Mouse (Mus musculus) heart, postnatal 0 days (tissue): Measurements from ENCODE around the gene Slc25a33. TPM values are rescaled to one million over a fixed set of nuclear protein-coding genes. Genes with fewer than 3 reads are reported as not detected.
A peak's percentile ranks its signal among the peaks of the same experiment; 100 is the strongest.

Source experiments
- ATAC-seq: fragments of 200-750 bp; cut with Nextera tagmentation; 2 replicates; pipeline ENCODE4 v1.8.0; 2017; ENCODE audit warnings: low read depth, moderate number of reproducible peaks, moderate library complexity; ENCODE audit not compliant: insufficient read depth
- DNase-seq: peaks from one replicate; pipeline ENCODE4 v3.0.0-alpha.2; 2016; ENCODE audit warnings: low spot score
- H3K27ac ChIP-seq: fragments of 300-500 bp; sonication (generic); 2 replicates; pipeline ENCODE4 v1.5.1; 2014; ENCODE audit warnings: low read depth, mild to moderate bottlenecking
- H3K27me3 ChIP-seq: fragments of 300-500 bp; sonication (generic); 2 replicates; pipeline ENCODE4 v1.6.1; 2014; ENCODE audit warnings: low read length, mixed read lengths; ENCODE audit not compliant: control insufficient read depth, insufficient read depth
- H3K36me3 ChIP-seq: fragments of 300-500 bp; sonication (generic); replicated peaks from 2 replicates; pipeline ENCODE4 v1.6.1; 2014; ENCODE audit warnings: low read length, mixed read lengths; ENCODE audit not compliant: control insufficient read depth, insufficient read depth
- H3K4me1 ChIP-seq: fragments of 300-500 bp; sonication (generic); 2 replicates; pipeline ENCODE4 v1.6.1; 2014; ENCODE audit warnings: antibody characterized with exemption; ENCODE audit not compliant: control insufficient read depth, insufficient read depth
- H3K4me2 ChIP-seq: fragments of 300-500 bp; sonication (generic); 2 replicates; pipeline ENCODE4 v1.6.1; 2014; ENCODE audit warnings: low read depth, mild to moderate bottlenecking, low read length, moderate library complexity
- H3K4me3 ChIP-seq: fragments of 300-500 bp; sonication (generic); 2 replicates; pipeline ENCODE4 v1.5.1; 2014; ENCODE audit warnings: low read depth, low read length
- H3K9ac ChIP-seq: fragments of 300-500 bp; sonication (generic); replicated peaks from 2 replicates; pipeline ENCODE4 v1.6.1; 2014; ENCODE audit warnings: low read depth, low read length, mixed read lengths
- H3K9me3 ChIP-seq: fragments of 300-500 bp; sonication (generic); replicated peaks from 2 replicates; pipeline ENCODE4 v1.6.1; 2016; ENCODE audit warnings: low read length; ENCODE audit not compliant: control insufficient read depth
- CTCF ChIP-seq: IDR thresholded peaks from 2 replicates; pipeline ENCODE4 v1.5.1; 2016; ENCODE audit warnings: antibody characterized with exemption, control low read depth, low read depth
- EP300 ChIP-seq: IDR thresholded peaks from 2 replicates; pipeline ENCODE4 v1.6.1; 2016; ENCODE audit warnings: antibody characterized with exemption, low read depth
- WGBS: fragments of 180-500 bp; shearing (Covaris S2); extraction: QIAGEN DNeasy Blood & Tissue Kit; methylation state at CpG from one replicate; pipeline ENCODE4 v1.1.7; 2014; 5-methylcytosine and 5-hydroxymethylcytosine counted together
- polyA plus RNA-seq: library from polyadenylated mRNA; unstranded; fragments of >200 nt; fragmentation: Nextera tagmentation; extraction: Ambion mirVana; gene quantifications from 2 replicates; pipeline ENCODE4 v1.2.1, GENCODE M21; 2015
- total RNA-seq: library from RNA; depleted of rRNA; stranded (reverse); fragments of >200 nt; gene quantifications from 2 replicates; pipeline ENCODE4 v1.2.3, GENCODE M21; 2014; ENCODE audit warnings: low replicate concordance

Slc25a33 gene
- total and polyA plus RNA-seq, 2 experiments from 2014 or later, result 3.0 to 15.1 TPM

DNA sequence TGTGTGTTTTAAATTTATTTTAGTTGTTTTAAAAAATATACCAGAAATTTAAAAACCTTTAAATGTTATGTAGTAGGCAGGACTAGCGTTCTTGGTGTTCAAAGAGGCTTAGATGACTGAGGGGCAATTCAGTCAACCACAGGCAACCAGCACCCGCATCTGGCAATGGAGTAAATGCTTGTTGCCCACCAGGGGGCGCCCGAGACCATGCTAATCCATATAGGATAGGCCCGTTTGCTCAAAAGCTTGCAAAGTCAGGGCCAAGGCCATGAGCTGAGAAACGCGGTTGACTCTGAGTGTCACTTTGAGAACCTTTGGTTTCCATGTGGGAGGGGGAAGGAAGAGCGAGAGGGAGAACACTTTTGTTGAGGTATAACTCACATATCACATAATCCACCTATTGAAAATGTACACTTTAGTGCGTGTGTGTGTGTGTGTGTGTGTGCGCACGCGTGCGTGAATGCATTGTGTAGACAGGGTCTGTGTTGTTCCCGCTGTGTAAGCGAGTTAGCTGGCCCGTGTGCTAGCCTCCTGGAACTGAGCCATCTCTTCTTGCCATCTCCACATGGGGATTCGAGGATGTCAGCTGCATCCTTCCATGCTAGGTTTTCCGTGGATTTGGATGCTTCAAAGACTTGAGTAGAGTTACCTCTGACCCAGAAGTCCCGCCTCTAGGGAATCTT is 32.8 kb upstream of the Slc25a33 start:
- H3K36me3 ChIP-seq, result no peaks in the 10 kb centered on the region
- H3K9ac ChIP-seq, result no peak overlapping the region
- ATAC-seq (peak; percentile 77), DNase-seq (peak; percentile 86)
- H3K4me1 ChIP-seq, result no peaks in the 10 kb centered on the region
- no peak overlapping the region for H3K4me2 ChIP-seq
- TF ChIP-seq CTCF (peak; percentile 91), EP300 (no peak)
- H3K4me3 ChIP-seq, result no peak overlapping the region
- no peak overlapping the region for H3K27ac ChIP-seq
- no peaks in the 10 kb centered on the region for H3K9me3 ChIP-seq
- WGBS, result 49% methylated on average over 19 of the region's 19 CpGs
- H3K27me3 ChIP-seq, result 0 out of 2 replicates have a peak, but pooled peaks cover 5% of the 10 kb centered on the region

DNA sequence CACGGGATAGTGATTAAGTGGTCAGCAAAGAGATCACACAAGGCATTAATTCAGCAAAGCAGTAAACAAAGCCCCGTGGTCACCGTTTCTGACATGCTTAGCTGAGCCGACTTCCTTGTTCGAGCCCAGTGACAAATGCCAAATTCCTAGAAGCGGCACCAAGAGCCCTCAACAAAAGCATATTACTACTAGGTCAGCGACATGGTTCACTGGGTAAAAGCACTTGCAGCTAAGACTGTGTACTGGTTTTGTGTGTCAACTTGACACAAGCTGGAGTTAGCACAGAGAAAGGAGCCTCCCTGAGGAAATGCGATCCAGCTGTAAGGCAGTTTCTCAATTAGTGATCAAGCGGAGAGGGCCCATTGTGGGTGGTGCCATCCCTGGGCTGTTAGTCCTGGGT is 28.2 kb upstream of the Slc25a33 start:
- Histone ChIP-seq H3K9ac (no peak overlapping the region), H3K4me3 (no peak overlapping the region), H3K27me3 (no peaks in the 10 kb centered on the region), H3K36me3 (no peaks in the 10 kb centered on the region), H3K4me2 (no peak overlapping the region), H3K4me1 (no peaks in the 10 kb centered on the region), H3K27ac (no peak overlapping the region), H3K9me3 (no peaks in the 10 kb centered on the region)
- no peak for TF ChIP-seq EP300
- 84% methylated on average over 9 of the region's 9 CpGs for WGBS
- DNase-seq (no peak), ATAC-seq (no peak)

DNA sequence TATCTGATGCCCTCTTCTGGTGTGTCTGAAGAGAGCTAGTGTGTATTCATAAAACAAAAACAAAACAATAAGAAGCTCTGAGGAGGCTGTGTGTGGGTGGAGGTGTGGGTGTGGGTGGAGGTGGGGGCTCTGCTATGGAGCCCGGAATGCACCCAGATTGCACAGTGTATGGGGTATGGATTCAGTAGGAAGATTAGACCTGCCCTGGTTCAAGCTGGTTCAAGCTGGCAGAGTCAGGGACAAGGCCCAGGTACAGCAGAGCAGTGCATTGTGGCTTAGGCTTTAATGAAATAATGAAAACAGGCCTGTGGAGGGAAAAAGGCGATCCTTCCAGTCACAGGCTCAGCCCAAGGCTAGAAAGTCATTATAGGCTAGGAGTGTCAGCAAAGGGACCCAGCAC is 26.5 kb upstream of the Slc25a33 start:
- 76% methylated on average over 2 of the region's 2 CpGs for WGBS
- Histone ChIP-seq H3K4me3 (no peak overlapping the region), H3K9ac (no peak overlapping the region), H3K9me3 (no peaks in the 10 kb centered on the region), H3K4me2 (no peak overlapping the region), H3K36me3 (no peaks in the 10 kb centered on the region), H3K27ac (no peak overlapping the region), H3K4me1 (0 out of 2 replicates have a peak, but pooled peaks cover 5% of the 10 kb centered on the region), H3K27me3 (no peaks in the 10 kb centered on the region)
- TF ChIP-seq EP300, result no peak
- TF ChIP-seq CTCF, result no peak
- DNase-seq, result no peak
- no peak for ATAC-seq

DNA sequence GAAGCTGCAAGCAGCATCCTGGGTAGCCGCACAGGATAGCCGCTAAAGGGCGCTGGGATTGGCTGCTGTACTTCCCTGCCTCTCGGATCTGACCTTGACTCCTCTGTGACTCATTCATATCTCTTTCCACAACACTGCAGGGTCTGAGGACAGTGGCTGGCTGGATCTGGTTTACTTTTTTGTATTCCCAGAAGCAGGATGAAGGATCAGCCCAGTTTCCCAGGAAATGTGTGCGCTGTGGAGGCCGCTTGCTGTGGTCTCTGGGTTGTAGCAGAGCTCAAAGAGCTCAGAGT is 26.0 kb upstream of the Slc25a33 start:
- no peaks in the 10 kb centered on the region for H3K27me3 ChIP-seq
- H3K36me3 ChIP-seq, result no peaks in the 10 kb centered on the region
- WGBS, result 59% methylated on average over 6 of the region's 6 CpGs
- H3K4me1 ChIP-seq, result 0 out of 2 replicates have a peak, but pooled peaks cover 5% of the 10 kb centered on the region
- peak; percentile 81 for ATAC-seq
- 0 out of 2 replicates have a peak overlapping the region, but pooled peaks have one; percentile 7 for H3K27ac ChIP-seq
- no peak overlapping the region for H3K4me2 ChIP-seq
- no peaks in the 10 kb centered on the region for H3K9me3 ChIP-seq
- peak; percentile 58 for DNase-seq
- H3K4me3 ChIP-seq, result no peak overlapping the region
- TF ChIP-seq EP300 (no peak), CTCF (no peak)
- H3K9ac ChIP-seq, result no peak overlapping the region

DNA sequence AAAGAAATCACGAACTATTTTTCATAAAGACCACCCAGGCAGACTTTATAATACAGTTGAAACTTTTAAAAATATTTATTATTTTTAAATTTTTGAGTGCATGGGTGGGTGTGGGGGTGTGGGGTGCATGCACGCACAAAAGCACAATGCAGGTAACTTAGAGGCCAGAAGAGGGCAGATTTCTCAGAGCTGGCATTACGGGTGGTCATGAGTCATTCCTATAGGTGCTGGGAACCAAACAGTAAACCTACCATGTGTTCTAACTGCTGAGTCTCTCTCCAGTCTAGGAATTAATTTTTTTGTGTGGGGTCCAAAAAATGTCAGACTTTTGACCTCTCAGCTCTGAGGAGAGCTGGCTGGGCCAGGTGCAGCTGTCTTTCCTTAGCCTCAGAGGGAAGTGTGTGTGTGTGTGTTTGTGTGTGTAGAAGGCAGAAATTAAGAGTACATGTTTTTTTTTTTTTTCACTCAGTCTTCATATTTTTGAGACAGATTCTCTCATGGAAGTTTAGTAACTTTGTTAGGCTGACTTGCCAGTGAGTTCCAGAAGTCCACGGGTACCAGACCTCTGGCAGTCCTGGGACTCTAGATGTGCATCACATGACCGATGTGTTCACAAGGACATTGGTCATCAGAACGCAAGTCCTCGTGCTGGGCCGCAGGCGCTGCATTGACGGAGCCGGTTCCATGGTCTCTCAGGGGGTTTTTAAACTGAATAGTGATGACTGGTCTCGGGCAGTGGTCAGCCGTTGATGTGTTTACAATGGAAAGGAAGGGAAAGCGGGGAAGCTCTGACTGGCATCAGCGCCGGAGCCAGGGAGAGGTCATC is 25.5 kb upstream of the Slc25a33 start:
- Histone ChIP-seq H3K9me3 (no peaks in the 10 kb centered on the region), H3K4me2 (no peak overlapping the region), H3K36me3 (no peaks in the 10 kb centered on the region), H3K27ac (0 out of 2 replicates have a peak overlapping the region, but pooled peaks have one; percentile 7), H3K4me1 (0 out of 2 replicates have a peak, but pooled peaks cover 5% of the 10 kb centered on the region), H3K27me3 (no peaks in the 10 kb centered on the region), H3K4me3 (no peak overlapping the region), H3K9ac (no peak overlapping the region)
- TF ChIP-seq EP300, result no peak
- TF ChIP-seq CTCF, result no peak
- ATAC-seq (no peak), DNase-seq (no peak)
- 78% methylated on average over 16 of the region's 16 CpGs for WGBS
